Mouse (Mus musculus) CD4-positive, CD25-positive, alpha-beta regulatory T cell, adult 4 months (primary cell): ENCODE results near the gene Aaed1. TPM values are rescaled to one million over a fixed set of nuclear protein-coding genes. Genes with fewer than 3 reads are reported as not detected.
"Not testable (repeated sequence)": the region's sequence is repeated elsewhere in the genome, so short reads cannot be mapped to it uniquely, and the experiment has no call there.

Experiments used
- ATAC-seq: one replicate; pipeline ENCODE4 v1.8.0; 2017
- polyA plus RNA-seq, 2 experiments: library from polyadenylated mRNA; unstranded; fragments of 100-300 nt; shearing (Covaris generic); gene quantifications; one replicate each; pipeline ENCODE4 v1.2.1; 2017

The Aaed1 gene
- polyA plus RNA-seq, 2 experiments from 2014 or later, result 9.9 to 13.1 TPM

DNA sequence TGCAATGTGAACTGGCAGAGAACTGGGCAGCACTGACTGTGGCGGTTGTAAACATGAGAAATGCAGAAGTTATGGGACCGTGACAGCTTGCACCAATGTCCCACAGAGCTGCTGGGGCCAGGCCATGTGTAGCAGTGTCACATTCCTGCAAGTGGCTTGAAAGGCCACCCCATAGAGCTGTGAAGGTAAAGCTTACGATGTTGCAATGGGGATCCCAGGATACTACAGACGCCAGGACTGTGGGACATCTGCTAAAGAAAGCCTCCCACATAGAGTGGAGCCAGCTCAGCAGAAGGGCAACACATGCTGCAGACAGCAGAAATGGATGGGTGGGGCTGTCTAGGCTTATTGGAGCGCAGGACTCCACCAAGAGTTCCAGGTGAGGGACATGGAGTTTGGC is 5.0 kb downstream of the Aaed1 start:
- ATAC-seq, result no peak

- ATAC-seq, result peak; percentile 90
Measured at GRCm38 (mm10) chr13:64306078-64306477, 6.4 kb downstream of the Aaed1 start.

DNA sequence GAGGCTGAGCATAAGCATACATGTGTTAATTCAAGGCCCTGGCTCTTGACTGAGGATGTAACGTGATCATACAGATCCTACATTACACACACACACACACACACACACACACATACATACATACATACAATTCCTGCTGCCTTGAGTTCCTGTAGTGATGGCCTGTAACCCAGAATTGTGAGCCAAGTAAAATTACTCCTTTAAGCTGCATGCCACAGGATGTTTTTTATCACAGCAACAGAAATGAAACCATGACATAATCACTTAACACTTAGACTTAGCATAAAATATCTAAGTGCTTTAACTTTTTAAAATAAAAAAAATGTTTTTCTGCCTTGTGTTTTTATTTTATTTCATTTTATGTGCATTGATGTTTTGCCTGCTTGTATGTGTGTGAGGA is 13.4 kb downstream of the Aaed1 start:
- peak; percentile 65 for ATAC-seq

DNA sequence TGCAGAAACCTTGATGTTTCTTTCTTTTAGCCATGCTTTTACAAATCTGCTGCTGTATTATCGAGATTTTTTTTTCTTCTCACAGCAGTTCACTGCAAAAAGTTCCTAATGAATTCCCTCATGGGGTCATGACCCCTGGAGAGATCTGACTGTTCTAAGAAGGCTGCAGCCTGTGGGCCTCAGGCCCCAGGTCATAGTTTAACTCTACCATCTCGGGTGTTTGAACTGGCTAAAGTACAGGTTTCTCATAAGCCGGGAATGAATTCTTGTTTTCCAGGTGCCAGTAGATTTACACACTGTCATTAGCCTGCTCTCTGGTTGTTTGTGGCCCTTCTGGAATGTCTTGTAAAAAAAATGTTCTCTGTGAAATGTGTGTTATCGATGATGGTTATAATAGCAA is 25.7 kb downstream of the Aaed1 start:
- ATAC-seq, result no peak

DNA sequence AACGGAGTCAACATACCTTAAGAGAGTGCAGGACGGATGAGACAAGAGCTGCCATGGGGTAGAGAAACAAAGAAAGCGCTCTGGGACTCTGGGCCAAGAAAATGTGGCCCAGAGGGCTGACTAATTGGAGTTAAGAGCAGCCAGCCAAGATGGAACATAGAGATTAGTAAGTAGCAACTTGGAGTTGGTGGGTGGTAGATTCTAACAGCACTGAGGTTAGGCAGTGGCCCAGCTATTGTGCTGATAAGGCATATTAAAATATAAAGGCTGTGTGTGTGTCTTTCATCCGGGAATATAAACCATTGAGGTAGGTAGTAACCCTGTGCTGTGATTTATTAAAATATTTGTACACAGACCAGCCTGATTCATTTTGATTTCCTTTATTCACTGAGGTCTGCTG is 26.2 kb downstream of the Aaed1 start:
- no peak for ATAC-seq

GRCm38 (mm10) chr13:64284676-64285075 is 27.8 kb downstream of the Aaed1 start:
- no peak for ATAC-seq

DNA sequence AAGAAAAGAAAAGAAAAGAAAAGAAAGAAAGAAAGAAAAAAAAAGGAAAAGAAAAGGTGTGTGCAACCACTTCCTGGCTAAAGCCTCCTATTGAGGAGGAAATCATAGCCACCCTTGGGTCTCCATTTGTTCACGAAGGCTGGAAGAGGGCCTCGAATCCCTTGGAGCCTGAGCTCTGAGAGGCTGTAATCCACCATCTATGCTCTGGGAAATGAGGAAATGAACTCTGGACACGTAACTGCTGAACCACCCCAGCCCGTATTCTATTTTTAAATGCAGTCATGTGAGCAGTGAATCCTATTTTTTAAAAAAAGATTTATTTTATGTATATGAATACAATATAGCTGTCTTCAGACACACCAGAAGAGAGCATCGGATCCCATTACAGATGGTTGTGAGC is 31.6 kb downstream of the Aaed1 start:
- no peak for ATAC-seq

DNA sequence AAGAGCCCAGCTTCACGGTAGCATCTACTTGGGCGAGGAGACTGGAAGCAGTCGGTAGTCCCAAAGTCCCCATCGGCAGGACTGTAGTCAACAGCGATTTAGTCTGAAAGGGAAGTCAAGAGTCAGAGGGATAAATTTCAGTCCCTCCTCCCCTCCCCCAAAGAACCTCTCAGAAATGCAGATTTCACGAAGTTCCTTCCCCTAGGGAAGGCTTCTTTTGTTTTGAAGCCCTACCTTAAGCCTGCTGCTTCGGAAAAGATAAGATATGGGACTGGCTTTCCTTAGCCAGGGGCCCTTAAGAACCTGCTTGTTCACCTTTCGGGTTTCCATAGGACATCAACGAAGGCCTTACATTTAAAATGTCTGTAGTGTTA is 36.8 kb downstream of the Aaed1 start:
- peak; percentile 5 for ATAC-seq

GRCm38 (mm10) chr13:64274879-64275753 is 37.4 kb downstream of the Aaed1 start, which contains the start of gene Cdc14b:
Gene Cdc14b (minus strand): TSS chr13:64275290.
- ATAC-seq, result peak; percentile 69

GRCm38 (mm10) chr13:64273891-64274844 is 38.3 kb downstream of the Aaed1 start:
- peak; percentile 47 for ATAC-seq

DNA sequence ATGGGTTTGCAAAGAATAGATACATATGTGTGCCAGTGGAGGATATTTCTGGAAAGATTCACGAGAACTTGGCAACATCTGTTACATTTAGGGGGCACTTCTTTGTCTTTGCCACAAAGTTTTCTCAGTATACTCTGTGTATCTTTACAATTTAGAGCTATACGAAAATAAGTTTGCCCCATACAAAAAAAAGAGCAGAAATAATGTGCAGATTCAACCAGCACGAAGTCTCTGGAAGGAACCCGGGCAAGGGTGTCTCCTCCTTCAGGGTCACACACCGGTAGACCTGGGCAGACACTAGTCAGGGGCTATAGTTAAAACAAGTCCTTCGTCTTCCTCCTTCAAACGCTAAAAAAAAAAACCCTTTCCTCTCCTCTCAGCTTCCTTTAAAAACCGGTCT is 39.2 kb downstream of the Aaed1 start:
- ATAC-seq, result no peak

DNA sequence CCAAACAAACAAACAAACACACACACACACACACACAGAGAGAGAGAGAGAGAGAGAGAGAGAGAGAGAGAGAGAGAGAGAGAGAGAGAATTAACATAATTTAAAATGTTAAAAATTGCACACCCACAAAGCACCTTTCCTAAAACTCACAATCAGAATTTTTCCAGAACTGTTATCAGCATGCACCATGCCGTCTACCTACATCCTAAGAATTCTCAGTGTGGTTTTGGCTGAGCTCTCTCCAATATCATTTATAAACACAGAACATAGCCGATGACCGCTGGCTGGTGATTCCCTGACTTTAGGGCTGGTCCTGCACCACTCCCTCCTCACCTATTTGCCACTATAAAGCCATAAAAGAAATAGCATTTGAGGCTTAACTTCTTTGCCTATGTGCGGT is 44.1 kb downstream of the Aaed1 start:
- no peak for ATAC-seq

DNA sequence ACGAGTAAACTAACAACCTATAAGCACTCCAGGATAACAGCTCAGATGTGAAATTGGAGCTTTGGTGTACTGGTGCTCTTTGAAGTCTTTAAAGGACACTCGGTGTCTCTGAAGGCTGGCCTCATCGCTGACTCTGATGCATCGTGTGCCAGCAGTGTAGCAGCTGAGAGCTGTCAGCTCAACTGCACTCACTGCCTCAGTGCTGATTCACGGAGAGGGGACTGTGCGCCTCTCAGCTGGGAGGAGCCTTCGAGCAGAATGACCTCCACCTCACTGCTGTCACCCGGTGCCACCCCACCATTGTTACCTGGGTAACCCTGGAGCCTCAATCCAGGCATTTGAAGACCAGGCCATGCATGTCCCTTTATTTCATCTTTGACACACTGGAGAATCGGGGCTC is 45.4 kb downstream of the Aaed1 start:
- no peak for ATAC-seq

DNA sequence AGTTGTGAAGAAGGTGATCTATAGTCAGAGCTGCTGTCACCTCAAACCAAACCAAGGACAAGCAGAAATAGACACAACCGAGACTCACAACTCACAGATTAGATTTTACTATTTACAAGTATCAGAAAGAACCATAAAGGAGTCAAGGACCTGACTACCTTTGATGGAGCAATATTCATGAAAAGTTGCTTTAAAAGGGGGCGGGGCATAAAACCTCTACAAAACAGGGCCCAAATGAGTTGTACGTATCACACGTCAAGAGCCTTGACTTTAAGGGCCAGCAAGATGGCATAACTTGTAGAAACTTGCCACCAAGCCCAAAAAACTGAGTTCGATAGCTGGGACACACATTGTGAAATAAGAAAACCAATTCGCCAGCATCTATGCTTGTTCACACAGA is 47.9 kb downstream of the Aaed1 start:
- no peak for ATAC-seq

DNA sequence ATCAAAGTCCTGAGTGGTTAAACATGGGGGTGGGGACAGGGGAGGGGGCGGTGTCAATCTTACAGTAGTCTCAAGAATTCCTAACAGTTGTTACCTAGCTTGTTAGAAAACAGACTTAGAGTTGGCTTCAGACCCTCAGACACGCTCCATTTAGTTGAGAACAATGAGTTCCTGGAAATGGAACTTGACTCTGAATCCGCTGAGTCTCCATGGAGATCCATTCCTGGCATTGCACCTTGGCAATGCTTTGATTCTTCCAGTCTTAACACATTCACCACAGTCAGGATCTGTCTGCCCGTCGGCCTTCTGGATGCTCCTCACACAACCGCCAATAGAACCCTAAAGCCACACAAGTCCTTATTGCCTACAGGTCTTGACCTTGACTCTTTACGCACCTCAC is 52.6 kb downstream of the Aaed1 start:
- ATAC-seq, result no peak

GRCm38 (mm10) chr13:64258516-64258821 is 54.0 kb downstream of the Aaed1 start:
- ATAC-seq, result no peak

GRCm38 (mm10) chr13:64257814-64258515 is 54.5 kb downstream of the Aaed1 start:
- no peak for ATAC-seq

DNA sequence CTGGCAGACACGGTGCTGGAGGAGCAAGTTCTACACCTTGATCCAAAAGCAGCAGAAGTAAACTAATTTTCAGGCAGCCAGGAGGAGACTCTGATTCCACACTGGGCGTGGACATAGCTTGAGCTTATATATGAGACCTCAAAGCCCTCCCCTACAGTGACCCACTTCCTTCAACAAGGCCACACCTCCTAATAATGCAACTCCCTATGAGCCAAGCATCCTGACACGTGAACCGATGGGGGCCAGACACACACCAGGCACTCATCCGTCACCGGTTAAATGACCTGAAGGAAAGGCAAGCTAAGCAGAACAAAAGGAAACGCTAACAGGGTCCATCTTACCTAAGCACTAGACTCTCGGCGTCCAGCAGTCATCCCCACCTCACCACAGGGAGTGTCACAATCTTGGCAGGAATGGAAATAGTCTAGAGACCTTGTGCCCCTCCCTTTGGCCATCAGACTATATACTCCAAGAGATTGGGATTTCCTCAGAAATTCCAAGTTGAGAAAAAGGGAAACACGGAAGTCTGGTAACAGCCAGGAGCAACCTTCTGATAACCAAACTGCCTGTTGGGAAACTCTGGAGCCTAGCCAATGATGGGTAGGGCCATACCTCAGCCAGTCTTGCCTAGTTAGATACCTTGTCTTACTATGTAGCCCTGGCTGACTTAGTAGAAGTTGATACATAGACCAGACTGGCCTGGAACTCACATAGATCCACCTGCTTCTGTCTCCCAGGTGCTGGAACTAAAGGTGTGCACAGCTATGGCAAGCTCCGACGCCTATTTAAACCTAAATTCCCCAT is 55.3 kb downstream of the Aaed1 start:
- no peak for ATAC-seq

- not testable (repeated sequence) for ATAC-seq
Measured at GRCm38 (mm10) chr13:64254185-64254584, 58.3 kb downstream of the Aaed1 start.

- no peak for ATAC-seq
Measured at GRCm38 (mm10) chr13:64253697-64254096, 58.8 kb downstream of the Aaed1 start.

- ATAC-seq, result no peak
Measured at GRCm38 (mm10) chr13:64252147-64252546, 60.4 kb downstream of the Aaed1 start.

DNA sequence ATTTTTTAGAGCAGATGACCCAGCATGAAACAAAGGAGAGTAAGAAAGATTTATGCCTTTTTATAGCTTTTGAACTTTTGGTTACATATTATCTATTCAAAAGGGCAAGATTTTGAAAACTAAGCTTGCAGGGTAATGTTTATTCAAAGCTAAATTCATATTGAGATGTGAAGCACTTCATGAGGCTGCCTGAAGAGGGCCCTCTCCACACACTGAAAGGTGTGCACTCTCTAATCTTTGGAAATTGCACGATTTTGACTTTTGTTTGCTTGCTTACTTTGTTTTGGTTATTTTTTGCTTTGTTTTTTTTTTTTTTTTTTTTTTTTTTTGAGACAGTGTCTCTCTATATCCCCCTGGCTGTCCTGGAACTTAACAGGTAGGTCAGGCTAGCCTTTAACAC is 62.1 kb downstream of the Aaed1 start:
- ATAC-seq, result peak; percentile 30
